Mouse (Mus musculus): Measurements from ENCODE around the gene Ell.

DNA sequence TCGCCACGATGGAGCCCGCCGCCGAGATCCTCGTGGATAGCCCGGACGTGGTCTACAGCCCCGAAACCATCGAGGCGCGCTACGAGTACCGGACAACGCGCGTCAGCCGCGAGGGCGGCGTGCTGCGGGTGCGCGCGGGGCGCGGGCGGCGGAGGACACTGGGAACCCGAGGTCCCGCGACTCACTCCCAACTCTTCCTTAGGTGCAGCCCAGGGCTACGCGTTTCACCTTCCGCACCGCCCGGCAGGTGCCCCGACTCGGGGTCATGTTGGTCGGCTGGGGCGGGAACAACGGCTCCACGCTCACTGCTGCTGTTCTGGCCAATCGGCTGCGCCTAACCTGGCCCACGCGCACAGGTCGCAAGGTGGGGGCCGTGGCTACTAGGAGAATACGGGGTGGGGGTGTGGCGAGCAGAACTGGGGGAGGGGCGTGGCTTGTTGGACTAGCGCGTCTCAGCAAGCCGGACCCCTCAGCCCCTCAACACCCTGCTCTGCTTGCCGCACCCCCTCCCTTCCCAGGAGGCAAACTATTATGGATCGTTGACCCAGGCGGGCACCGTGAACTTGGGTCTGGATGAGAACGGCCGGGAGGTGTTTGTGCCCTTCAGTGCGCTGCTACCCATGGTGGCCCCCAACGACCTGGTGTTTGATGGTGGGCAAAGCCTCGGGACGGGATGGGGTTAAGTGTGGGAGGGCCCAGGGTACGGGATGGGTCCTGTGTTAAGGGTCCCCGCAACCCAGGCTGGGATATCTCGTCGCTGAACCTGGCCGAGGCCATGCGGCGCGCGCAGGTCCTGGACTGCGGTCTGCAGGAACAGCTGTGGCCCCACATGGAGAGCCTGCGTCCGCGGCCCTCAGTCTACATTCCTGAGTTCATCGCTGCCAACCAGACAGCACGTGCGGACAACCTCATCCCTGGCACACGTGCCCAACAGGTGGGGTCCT, 55.6 kb downstream of the Ell start:
- TF ChIP-seq CTCF (IDR thresholded peaks at IDR 0.05; ENCODE audit: extremely low read depth, insufficient read length, insufficient replicate concordance, low read depth, low read length) (no peak), POLR2A (IDR thresholded peaks at IDR 0.05; ENCODE audit: low read depth, low read length) (no peak)

Measured in small intestine, adult 2 months (tissue).